Mouse (Mus musculus) spleen, adult 12 weeks (tissue): ENCODE results near the gene Bub3.

Experiments used
- DNase-seq: peaks from one replicate; pipeline ENCODE4 v3.0.0; 2022; ENCODE audit warnings: low spot score

Gene Bub3

DNA sequence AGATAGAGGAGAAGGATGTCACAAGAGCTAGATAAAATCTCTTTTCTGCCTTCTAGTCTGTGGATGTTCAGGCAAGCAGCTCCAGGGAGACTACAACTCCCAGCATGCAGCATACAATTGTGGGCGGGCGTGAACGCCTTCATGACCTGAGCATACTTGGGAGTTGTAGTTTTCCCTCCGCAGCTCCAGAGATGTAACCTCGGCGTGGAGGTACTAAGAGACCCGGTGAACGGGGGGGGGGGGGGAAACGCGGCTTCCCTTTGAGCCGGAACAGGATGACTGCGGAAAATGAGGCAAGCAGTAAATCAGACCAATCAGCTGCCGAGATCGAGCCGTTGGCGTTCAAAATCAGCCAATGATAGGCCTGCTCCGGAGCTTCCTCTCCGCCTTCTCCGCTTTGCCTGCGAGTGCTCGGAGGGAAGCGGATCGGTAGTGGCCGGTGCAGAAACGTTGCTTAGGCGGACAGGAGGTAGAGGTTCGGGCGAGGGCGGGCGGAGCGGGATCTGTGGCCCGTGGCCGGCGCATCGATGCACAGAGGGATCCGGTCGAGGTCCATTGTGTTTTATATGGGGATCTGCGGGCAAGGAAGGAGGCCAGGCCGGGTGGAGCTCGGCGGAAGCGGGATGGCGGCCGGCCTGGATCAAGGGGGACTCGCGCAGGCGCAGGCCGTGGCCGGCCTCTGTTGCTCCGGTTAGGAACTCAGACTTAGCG, at the start of gene Bub3:
Bub3 (plus strand) TSS at position 237 of the 711 bp plus-strand sequence.
- peak; percentile 80 for DNase-seq

DNA sequence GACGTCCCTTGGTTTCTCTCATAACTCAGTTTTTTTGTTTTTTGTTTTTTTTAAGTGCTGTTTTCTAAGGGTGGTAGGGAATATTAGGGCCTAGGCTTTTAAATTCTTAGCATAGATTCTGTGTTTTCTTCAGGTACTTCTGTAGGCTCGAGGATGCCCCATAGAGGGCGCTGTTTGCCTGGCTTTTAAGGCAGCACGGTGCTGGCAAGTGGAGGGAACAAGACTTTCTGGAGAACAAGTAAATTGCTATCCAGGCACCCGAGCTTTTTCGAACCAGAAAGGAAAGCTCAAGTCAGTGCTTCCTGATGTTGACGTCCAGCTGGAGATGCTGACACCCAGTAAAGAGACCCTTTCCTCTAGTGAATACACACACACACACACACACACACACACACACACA, 20.0 kb upstream of the Bub3 start:
- no peak for DNase-seq

DNA sequence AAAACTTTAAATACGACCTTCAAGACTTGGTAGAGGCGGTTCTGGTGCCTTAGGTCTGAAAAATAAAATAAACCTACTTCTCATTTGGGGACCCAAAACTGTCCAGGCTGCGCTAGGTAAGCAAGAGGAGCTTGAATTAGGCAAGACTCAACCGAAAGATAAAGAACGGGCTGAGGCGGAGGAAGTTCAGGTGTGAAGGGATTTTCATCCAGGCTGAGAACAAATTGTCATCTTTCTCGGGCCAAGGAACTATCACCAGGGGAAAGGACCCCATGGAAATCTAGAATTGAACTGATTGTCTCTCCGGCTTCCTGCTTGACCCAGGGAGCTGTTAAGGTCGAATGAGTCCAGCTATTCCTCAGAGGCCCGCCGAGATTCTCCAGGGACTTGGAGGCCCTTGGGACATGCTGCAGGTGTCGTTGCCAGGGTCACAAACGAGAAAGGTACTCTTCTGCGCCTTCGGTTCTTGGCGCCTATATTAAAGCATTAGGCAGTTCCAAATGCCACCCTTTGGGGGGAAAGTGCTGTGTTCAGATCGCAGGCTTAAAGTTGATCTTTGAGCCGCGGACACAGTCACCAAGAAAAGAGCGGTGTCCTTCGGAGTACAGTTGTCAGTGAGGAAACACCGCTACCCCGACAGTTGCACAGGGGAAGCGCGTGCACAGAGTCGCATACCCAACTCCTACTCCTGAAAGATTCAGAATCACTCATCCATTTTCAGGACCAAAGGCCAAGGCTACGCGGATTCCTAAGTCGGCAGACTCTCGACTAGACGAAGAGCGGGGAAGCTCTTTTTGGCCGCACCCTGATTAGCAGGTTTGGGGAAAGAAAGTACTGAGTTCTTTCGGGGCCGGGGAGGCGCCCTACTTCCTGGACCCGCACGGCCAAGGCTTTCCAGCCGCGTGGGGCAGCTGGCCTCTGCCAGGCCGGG, 18.6 kb upstream of the Bub3 start:
- no peak for DNase-seq

DNA sequence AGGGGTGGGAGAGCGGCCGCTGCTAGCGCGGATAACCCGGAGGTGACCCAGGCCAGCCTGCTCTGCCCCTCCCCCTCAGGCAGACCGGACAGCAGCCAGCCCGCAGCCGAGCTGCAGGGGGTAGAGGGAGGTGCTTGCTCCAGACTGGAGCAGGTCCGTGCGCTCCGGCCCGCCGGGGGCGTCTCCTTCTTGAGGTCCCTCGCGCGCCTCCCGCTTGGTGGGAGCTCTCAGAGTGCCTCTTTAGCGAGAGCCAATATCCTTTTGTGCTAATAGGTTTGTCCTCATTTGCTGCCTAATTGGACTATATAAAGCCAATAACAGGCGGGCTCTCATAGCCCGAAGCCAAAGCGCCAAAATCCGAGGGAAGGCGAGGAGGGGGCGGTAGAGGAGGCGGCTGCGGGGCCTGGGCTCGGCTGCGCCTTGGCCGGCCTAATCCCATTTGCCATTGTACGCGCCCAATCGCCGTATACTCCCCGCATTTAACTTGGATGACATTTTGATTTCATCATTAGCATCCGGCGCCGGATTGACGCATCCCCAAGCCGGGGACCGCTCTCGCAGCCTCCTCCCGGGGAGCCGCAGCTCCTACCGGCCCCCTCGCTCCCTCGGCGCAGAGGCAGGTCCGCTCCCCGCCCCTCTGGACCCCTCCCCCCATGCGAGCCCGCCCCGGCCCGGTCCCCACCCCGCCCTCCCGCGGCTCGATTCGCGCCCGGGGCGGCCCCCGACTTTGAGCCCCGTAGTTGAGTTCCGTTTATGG, 17.7 kb upstream of the Bub3 start, which contains the start of gene Hmx3:
Hmx3 (plus strand) TSS at position 753 of the 757 bp plus-strand sequence.
- DNase-seq, result no peak

DNA sequence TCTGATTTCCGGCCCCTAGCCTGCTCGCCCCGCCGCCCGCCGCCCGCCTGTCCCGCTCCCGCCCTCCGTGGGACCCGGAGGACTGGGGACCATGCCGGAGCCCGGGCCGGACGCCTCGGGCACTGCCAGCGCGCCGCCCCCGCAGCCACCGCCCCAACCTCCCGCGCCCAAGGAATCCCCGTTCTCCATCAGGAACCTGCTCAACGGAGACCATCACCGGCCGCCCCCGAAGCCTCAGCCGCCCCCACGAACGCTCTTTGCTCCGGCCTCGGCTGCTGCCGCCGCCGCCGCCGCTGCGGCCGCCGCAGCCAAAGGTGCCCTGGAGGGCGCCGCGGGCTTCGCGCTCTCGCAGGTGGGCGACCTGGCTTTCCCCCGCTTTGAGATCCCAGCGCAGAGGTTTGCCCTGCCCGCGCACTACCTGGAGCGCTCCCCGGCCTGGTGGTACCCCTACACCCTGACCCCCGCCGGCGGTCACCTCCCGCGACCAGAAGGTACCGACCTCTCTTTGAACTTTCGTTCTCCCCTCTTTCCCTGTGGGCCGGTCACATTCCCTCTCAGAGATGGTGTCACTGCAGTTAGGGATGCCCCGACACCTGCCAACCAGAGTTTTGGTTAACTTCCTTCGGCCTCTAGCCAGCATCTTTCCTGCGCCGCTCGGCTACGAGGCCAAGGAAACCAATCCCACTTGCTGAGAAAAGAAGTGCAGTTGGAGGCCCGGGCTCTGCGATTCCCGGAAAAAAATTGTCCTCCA, 17.0 kb upstream of the Bub3 start:
- DNase-seq, result no peak

DNA sequence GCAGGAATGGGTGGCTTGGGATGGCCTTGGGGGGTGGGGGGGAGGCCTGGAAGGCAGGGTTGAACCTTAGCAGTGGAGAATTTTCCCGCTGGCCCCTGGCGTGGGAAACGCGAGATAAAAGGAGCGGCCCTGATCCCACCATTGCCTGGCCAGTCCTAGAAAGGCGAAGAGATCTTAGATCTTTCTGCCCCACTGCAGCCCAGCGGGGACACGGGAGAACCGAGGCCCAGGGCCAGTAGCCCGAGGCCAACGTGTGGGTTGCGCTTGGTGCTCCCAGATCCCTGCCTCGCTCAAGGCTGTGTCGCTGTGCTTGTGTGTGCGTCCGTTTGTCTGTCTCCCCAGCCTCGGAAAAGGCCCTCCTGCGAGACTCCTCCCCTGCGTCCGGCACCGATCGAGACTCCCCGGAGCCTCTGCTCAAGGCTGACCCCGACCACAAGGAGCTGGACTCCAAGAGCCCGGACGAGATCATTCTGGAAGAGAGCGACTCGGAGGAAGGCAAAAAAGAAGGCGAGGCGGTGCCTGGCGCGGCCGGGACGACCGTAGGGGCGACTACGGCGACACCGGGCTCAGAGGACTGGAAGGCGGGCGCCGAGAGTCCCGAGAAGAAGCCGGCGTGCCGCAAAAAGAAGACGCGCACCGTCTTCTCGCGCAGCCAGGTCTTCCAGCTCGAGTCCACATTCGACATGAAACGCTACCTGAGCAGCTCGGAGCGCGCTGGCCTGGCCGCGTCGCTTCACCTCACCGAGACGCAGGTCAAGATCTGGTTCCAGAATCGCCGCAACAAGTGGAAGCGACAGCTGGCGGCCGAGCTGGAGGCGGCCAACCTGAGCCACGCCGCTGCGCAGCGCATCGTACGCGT, 16.2 kb upstream of the Bub3 start:
- no peak for DNase-seq

DNA sequence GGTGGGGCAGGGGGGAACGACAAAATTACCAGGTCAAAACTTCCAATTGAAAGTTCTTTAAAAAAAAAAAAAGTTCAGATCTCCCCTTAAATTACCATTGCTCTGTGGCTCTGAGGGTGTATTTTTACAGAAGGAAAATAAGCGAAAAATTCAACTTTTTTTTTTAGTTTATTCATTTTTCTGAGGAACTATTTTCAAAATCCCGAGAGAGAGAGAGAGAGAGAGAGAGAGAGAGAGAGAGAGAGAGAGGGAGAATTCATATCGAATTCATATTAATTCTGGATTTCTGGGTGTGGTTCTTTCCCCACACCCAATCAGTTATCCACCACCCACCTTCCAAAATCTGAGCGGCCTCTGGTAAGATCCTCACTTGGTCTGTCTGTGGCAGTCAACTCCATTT, 15.2 kb upstream of the Bub3 start:
- no peak for DNase-seq

DNA sequence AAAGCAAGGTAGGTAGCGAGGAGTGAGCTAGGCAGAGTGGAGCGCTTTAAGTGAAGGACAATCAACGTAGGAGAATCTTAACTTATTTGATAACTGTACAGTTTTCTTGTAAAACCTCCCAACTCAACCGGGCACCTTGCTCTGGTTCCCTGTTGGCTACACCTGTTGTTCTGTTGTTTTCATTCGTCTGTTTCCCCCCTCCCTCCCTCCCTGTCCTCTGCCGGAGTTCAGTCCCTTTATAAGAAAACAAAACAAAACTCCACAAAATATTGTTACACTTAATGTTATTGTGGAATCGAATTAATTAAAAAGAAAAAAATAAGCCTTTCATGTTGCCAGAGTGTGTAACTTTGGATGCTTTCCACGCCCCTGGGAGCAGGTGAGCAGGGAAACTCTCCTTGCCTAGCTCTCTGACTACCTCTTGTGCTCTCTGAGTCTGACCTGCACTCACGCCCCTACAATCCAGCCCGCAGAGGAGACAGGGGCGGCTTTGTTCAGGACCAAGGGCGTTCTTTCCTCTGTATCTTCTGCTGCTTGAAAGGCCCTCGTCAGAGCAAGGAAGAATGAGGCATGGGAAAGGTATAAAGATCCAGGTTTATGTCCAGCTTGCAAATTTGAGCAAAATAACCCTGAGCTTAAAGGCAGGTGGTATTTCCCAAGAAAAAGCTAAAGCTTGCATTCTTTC, 14.2 kb upstream of the Bub3 start:
- no peak for DNase-seq

DNA sequence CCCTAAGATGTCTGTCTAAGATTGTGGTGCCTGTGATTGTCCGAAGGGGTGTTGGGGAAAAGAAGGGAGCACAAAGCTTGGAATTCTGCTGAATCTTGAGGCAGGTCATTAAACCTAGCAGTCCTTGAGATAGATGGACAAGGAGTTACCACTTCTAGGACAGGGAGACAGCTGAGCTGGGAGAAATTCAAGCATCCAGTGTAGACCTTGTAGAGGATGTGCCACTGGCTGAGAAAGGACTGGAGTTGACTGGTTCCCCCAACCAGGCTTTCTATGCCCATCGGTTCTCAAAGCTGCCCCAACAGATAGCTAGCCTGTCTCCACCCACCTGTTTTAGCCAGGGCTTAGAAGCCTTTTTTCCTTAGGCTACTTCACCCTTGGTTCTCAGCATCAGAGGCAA, 13.6 kb upstream of the Bub3 start:
- no peak for DNase-seq

DNA sequence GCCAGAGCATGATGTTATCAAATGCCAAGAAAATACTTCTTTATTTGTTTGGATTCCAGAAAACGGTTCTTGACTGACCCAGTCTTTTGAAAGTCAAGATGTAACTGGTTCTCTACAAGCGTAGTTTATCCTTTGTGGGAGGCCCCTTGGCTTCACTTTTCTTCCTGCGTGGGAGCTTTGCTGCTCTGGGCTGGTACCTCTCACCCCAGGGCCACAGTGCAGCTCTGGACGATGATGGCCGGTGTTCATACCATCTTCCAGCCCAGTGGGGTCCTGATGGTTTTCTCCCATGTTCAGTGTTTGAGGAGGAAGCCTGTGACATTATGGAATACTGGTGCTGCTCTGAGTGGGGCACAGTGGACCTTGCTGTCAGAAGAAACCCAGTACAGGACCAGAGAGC, 12.5 kb upstream of the Bub3 start:
- DNase-seq, result no peak

DNA sequence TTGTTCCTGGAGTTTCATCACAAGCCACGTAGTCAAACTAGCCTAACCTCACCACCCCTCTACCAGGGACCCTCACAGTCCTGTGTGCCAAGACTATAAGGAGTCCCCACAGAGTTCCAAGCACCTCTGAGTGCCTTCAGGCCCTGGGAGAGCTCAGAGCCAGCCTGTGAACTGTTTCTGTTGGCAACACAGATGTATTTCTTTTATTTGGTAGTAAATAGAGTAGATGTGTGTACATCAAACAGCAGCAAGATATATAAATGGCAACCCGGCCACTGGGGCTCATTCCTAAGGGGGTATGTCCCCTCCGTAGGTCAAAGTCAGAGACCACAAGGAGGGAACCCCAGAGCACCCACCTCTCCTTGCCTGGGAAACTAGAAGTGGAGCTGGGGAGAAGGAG, 11.5 kb upstream of the Bub3 start, which contains the start of gene Hmx2:
Hmx2 (plus strand) TSS at position 301 of the 400 bp plus-strand sequence.
- no peak for DNase-seq

DNA sequence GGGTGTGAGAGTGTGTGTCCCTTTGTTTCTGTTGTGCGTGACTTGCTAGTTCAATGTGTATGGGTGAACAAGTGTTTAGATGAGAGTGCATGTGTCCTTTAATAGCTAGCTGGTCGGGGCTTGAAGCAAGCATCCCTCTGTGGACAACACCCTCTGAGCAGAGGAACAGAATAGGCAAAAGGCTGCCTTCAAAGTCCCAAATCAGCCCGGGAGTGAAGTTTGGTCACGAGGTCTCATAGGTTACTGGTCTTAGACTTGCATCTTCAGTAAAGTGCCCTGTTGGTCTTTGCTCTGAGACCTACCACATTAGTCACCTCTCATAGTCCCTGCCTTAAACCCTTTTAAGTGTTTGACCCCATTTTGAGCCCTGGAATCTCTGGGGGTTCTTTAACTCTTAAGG, 8.6 kb upstream of the Bub3 start:
- no peak for DNase-seq

DNA sequence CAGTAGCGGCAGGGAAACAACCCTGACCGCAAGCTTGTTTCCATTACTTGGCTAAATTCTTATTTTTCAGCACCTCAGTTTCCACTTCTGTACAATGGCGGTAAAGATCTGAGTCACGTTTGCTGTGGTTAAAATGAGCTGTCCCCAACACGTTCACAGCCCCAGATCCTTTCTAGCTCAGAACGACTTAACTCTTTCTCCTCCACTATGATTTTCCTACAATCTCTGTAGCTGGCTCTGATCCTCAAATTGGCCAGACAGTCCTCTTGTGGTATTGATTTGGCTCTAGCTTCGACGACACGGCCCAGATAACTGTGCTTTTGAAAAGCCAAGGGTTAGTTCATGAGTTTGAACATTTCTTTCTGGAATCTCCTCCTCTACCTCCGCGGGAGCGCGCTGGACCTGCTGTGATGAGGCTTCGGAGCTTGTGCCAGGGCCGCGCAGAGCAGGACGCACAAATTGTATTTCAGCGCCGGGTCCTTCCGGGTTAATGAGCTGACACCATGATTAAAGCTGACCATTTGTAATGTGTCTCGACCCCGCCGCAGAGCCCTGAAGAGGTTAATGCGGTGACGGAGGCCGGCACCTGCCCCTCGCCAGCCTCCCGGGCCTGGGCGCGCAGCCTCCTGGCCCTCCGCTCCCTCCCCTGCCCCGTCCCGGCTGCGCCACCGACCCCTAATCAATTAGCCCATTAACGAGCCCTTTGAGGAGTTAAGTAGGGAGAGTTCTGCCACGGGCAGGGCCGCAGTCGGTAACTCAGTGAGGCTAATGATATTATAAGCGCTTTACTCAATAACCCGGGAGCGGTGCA, 7.9 kb upstream of the Bub3 start:
- DNase-seq, result no peak

DNA sequence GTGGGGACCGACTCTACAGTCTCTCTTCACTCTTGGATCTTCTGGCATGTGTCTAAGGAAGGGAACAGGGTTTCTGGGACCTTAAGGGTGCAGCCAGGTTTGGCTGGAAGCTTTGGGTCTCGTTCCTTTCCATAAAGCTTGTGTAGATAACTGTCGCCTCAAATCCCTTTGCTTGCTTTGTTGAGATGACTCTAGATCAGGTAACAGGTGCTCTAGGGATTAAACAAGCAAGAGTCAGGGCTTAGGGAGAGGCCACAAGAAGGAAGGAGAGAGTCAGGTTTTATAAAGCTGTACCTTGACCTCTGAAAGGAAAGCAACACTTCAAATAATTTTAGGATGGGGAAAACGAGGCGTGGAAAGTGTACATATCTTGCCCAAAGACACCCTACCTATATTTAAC, 7.2 kb upstream of the Bub3 start:
- DNase-seq, result no peak

DNA sequence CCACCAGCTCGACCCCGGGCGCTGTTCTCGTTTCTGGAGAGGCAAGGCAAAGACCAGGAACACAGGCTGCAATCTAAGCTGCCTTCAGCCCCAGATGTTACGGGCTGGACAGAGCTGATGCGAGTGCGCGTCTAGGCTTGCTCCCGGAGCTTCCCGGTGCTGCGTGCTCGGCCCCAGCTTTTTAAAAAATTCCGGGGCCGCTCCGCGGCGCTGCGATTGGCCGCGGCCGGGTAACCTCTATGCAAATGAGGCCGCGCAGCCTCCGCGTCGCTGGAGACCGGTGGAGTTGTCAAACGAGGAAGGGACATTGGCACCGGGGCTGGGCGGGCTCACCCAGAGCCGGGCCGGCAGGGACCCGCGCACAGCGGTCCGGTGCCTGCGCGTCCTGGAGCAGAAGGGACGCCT, 6.2 kb upstream of the Bub3 start:
- DNase-seq, result no peak

DNA sequence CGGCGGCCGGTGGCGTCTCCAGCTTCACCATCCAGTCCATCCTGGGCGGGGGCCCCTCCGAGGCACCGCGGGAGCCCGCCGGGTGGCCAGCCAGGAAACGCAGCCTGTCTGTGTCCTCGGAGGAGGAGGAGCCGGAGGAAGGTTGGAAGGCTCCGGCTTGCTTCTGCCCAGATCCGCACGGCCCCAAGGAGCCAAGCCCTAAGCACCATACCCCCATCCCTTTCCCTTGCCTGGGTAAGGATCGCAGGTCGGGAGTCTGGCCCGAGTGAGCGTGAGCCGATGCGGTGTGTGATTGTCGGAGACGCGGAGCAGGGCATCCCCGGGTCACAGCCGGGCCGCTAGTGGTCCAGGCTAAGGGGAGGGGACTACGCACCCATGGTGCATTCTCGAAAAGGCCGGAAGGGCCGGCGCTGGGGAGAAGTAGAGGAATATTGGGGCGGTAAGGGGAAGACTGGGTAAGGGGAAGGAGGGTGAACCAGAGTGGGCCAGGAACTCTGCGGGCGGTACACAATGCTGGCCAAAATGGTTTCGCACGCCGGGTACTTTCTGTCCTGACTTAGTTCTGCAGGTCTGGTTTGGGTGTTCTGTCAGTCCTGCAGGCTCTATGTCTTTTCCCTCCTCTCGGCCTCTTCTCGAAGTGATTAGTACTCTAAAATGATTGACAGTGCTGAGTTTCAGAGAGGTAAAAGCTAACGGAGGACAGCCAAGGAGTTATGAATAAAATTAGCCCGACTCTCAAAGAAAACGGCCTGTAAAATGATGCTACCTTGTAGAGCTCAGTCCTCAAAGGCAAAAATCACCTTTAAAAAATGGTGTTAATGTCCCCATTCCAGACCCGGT, 5.5 kb upstream of the Bub3 start:
- DNase-seq, result no peak

DNA sequence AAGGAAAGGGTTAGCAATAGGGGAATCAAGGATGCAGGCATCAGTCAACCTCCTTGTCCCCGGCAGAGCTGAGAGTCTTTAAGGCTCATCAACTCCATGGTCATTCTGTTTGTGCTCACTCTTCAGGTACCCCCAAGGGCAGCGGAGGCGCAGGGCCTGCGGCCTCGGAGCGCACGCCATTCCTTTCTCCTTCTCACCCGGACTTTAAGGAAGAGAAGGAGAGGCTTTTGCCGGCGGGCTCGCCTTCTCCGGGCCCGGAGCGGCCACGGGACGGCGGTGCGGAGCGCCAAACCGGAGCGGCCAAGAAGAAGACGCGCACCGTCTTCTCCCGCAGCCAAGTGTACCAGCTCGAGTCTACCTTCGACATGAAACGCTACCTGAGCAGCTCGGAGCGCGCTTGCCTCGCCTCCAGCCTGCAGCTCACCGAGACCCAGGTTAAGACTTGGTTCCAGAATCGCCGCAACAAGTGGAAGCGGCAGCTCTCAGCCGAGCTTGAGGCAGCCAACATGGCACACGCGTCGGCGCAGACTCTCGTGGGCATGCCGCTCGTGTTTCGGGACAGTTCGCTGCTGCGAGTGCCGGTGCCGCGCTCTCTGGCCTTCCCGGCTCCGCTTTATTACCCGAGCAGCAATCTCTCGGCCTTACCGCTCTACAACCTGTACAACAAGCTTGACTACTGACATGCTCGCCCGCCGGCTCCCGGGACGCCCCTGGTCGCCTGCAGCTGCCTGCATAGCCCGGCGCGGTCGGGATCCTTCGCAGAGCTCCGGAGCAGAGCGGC, 4.5 kb upstream of the Bub3 start:
- no peak for DNase-seq

DNA sequence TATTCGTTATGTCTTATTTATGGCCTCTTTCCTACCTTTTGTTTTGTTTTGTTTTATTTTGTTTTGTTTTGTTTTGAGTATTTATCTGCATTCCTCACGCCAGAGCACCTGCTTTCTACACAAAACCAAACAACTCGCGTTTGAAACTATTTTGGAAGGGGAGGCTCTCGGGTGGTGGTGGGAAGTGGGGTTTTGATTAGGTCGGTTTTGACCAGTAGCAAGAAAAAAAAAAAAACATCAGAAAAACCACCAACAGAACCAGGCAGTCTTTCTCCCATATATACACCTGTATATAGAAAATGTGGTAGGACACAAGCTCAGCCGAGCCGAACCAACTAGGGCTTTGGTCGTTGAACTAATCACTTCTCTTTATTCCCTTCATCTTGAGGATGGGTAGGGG, 3.9 kb upstream of the Bub3 start:
- DNase-seq, result no peak
